Mouse (Mus musculus) liver, embryonic 14.5 days (tissue): ENCODE data around the gene Rora.

ENCODE experiments used
- CTCF ChIP-seq: IDR thresholded peaks from 2 replicates; pipeline ENCODE4 v1.5.1; 2016; ENCODE audit warnings: antibody characterized with exemption, low read depth, control low read depth
- EP300 ChIP-seq: IDR thresholded peaks from 2 replicates; pipeline ENCODE4 v1.6.1; 2016; ENCODE audit warnings: antibody characterized with exemption, low read depth

DNA sequence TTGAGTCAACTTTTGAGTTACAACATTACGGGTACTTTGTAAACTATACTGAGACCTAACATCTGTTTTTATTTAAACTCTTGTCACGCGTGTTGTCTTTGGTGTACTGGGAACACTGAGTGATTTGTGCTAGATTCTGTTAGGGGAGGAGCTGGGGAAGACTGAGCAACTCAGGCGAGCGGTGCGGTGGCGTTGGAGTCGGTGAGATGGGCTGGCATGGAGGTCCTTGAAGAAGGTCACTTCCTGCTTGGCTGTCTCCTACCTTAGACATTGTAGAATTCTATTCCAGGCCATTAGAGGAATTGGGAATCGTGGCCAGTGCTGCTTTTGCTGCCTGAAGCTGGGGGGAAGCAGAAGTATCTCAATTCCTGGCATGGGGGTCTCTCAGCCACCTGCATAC is 162.3 kb downstream of the Rora start:
- no peak for TF ChIP-seq CTCF
- no peak for TF ChIP-seq EP300
